Mouse (Mus musculus): ENCODE measurements around the gene B3gnt2. TPM values are rescaled to one million over a fixed set of nuclear protein-coding genes. Genes with fewer than 3 reads are reported as not detected.

Gene B3gnt2
- 2.6 and 2.9 TPM in 2 replicates for polyA plus RNA-seq (2016; fragmentation: Nextera tagmentation; extraction: Ambion mirVana)

- peaks cover 59% of the 10 kb centered on the region for H3K27me3 ChIP-seq (ENCODE audit: insufficient read depth, poor library complexity, severe bottlenecking)
- peak within 1 kb of the TSS; percentile 90 for H3K27ac ChIP-seq
- H3K9me3 ChIP-seq, result no peaks in the 10 kb centered on the region
- DNase-seq (ENCODE audit: low spot score), result peak; percentile 79
- H3K4me3 ChIP-seq, result peak within 1 kb of the TSS; percentile 83
- peaks cover 26% of the 10 kb centered on the region for H3K4me1 ChIP-seq
- 5% methylated on average over 41 of the region's 41 CpGs for WGBS
- H3K36me3 ChIP-seq, result no peaks in the 10 kb centered on the region
These were observed at the start of gene B3gnt2 for GRCm38 (mm10) chr11:22860335-22861227. TSS of gene B3gnt2 (minus strand) at chr11:22860961.

GRCm38 (mm10) chr11:22906453-22906865, 45.7 kb upstream of the B3gnt2 start:
- Histone ChIP-seq H3K27me3 (ENCODE audit: insufficient read depth, poor library complexity, severe bottlenecking) (no peaks in the 10 kb centered on the region), H3K27ac (no peak overlapping the region), H3K36me3 (no peaks in the 10 kb centered on the region)

GRCm38 (mm10) chr11:22902923-22903322, 42.2 kb upstream of the B3gnt2 start:
- no peak for DNase-seq (ENCODE audit: low spot score)
- Histone ChIP-seq H3K4me3 (no peak overlapping the region), H3K27me3 (ENCODE audit: insufficient read depth, poor library complexity, severe bottlenecking) (no peaks in the 10 kb centered on the region), H3K27ac (no peak overlapping the region), H3K9me3 (no peaks in the 10 kb centered on the region), H3K36me3 (peaks cover 7% of the 10 kb centered on the region), H3K4me1 (peaks cover 4% of the 10 kb centered on the region)
- WGBS, result 79% methylated on average over 2 of the region's 2 CpGs

More at GRCm38 (mm10) chr11:22906453-22906865, 45.7 kb upstream of the B3gnt2 start:
- Histone ChIP-seq H3K4me3 (no peak overlapping the region), H3K9me3 (no peaks in the 10 kb centered on the region), H3K4me1 (peaks cover 4% of the 10 kb centered on the region)
- no peak for DNase-seq (ENCODE audit: low spot score)

- WGBS, result 83% methylated on average over 3 of the region's 3 CpGs
- DNase-seq (ENCODE audit: low spot score), result no peak
- Histone ChIP-seq H3K4me1 (no peaks in the 10 kb centered on the region), H3K27me3 (ENCODE audit: insufficient read depth, poor library complexity, severe bottlenecking) (no peaks in the 10 kb centered on the region), H3K27ac (no peak overlapping the region), H3K4me3 (no peak overlapping the region), H3K9me3 (no peaks in the 10 kb centered on the region), H3K36me3 (peaks cover 7% of the 10 kb centered on the region)
These were observed 39.3 kb upstream of the B3gnt2 start for GRCm38 (mm10) chr11:22900041-22900440.

- 92% methylated on average over 4 of the region's 4 CpGs for WGBS
- H3K27ac ChIP-seq, result no peak overlapping the region
- peaks cover 7% of the 10 kb centered on the region for H3K36me3 ChIP-seq
- H3K27me3 ChIP-seq (ENCODE audit: insufficient read depth, poor library complexity, severe bottlenecking), result no peaks in the 10 kb centered on the region
- H3K4me1 ChIP-seq, result no peaks in the 10 kb centered on the region
- H3K9me3 ChIP-seq, result no peaks in the 10 kb centered on the region
- no peak overlapping the region for H3K4me3 ChIP-seq
- no peak for DNase-seq (ENCODE audit: low spot score)
These were observed 36.9 kb upstream of the B3gnt2 start for GRCm38 (mm10) chr11:22897642-22898041.

- H3K27me3 ChIP-seq (ENCODE audit: insufficient read depth, poor library complexity, severe bottlenecking), result no peaks in the 10 kb centered on the region
- H3K36me3 ChIP-seq, result peaks cover 7% of the 10 kb centered on the region
- H3K9me3 ChIP-seq, result no peaks in the 10 kb centered on the region
- H3K4me3 ChIP-seq, result no peak overlapping the region
- DNase-seq (ENCODE audit: low spot score), result no peak
- 86% methylated on average over 4 of the region's 4 CpGs for WGBS
- no peak overlapping the region for H3K27ac ChIP-seq
- no peaks in the 10 kb centered on the region for H3K4me1 ChIP-seq
These were observed 36.4 kb upstream of the B3gnt2 start for GRCm38 (mm10) chr11:22897127-22897526.

GRCm38 (mm10) chr11:22893075-22893474, 32.3 kb upstream of the B3gnt2 start:
- no peak overlapping the region for H3K27ac ChIP-seq
- H3K4me3 ChIP-seq, result no peak overlapping the region
- no peaks in the 10 kb centered on the region for H3K27me3 ChIP-seq (ENCODE audit: insufficient read depth, poor library complexity, severe bottlenecking)
- DNase-seq (ENCODE audit: low spot score), result no peak
- no peaks in the 10 kb centered on the region for H3K9me3 ChIP-seq
- WGBS, result 72% methylated on average over 3 of the region's 3 CpGs
- no peaks in the 10 kb centered on the region for H3K36me3 ChIP-seq
- H3K4me1 ChIP-seq, result no peaks in the 10 kb centered on the region; the same call in 1 of the 2 replicates

- H3K27ac ChIP-seq, result no peak overlapping the region
- no peak overlapping the region for H3K4me3 ChIP-seq
- no peaks in the 10 kb centered on the region for H3K27me3 ChIP-seq (ENCODE audit: insufficient read depth, poor library complexity, severe bottlenecking)
- H3K4me1 ChIP-seq, result no peaks in the 10 kb centered on the region; the same call in 1 of the 2 replicates
- no peaks in the 10 kb centered on the region for H3K36me3 ChIP-seq
- DNase-seq (ENCODE audit: low spot score), result no peak
- no peaks in the 10 kb centered on the region for H3K9me3 ChIP-seq
- WGBS, result 78% methylated on average over 6 of the region's 6 CpGs
These were observed 31.7 kb upstream of the B3gnt2 start for GRCm38 (mm10) chr11:22892466-22892865.

DNA sequence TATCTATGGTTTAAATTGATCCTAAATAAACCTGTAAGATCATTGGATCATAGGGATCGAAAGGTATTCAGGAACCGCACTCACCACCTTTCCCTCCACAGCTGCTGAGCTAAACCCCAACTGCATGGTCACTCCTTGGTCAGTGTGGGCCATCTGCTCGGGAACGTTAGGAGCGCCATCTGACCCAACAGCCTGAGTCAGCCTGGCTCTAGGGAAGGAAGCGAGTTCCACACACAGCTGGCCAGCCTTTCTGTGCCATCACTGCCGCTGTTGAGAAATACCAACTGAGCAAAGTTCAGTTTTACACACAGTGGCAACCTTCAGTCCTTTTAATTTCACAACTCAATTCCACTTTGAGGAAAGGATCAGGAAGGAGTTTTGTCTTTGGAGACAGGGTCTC, 31.1 kb upstream of the B3gnt2 start:
- Histone ChIP-seq H3K36me3 (no peaks in the 10 kb centered on the region), H3K9me3 (no peaks in the 10 kb centered on the region), H3K4me1 (no peaks in the 10 kb centered on the region; the same call in 1 of the 2 replicates), H3K4me3 (no peak overlapping the region), H3K27ac (no peak overlapping the region), H3K27me3 (ENCODE audit: insufficient read depth, poor library complexity, severe bottlenecking) (no peaks in the 10 kb centered on the region)
- WGBS, result 88% methylated on average over 7 of the region's 7 CpGs
- DNase-seq (ENCODE audit: low spot score), result no peak

GRCm38 (mm10) chr11:22891242-22891641, 30.5 kb upstream of the B3gnt2 start:
- Histone ChIP-seq H3K4me3 (no peak overlapping the region), H3K9me3 (no peaks in the 10 kb centered on the region), H3K36me3 (no peaks in the 10 kb centered on the region), H3K4me1 (no peaks in the 10 kb centered on the region; the same call in 1 of the 2 replicates), H3K27me3 (ENCODE audit: insufficient read depth, poor library complexity, severe bottlenecking) (no peaks in the 10 kb centered on the region), H3K27ac (no peak overlapping the region)
- WGBS, result 84% methylated on average over 9 of the region's 9 CpGs
- DNase-seq (ENCODE audit: low spot score), result no peak

GRCm38 (mm10) chr11:22889224-22889623, 28.5 kb upstream of the B3gnt2 start:
- H3K9me3 ChIP-seq, result no peaks in the 10 kb centered on the region
- H3K36me3 ChIP-seq, result no peaks in the 10 kb centered on the region
- WGBS, result 88% methylated on average over 3 of the region's 3 CpGs
- no peaks in the 10 kb centered on the region for H3K27me3 ChIP-seq (ENCODE audit: insufficient read depth, poor library complexity, severe bottlenecking)
- no peaks in the 10 kb centered on the region; the same call in 1 of the 2 replicates for H3K4me1 ChIP-seq
- H3K4me3 ChIP-seq, result no peak overlapping the region
- no peak for DNase-seq (ENCODE audit: low spot score)
- no peak overlapping the region for H3K27ac ChIP-seq

DNA sequence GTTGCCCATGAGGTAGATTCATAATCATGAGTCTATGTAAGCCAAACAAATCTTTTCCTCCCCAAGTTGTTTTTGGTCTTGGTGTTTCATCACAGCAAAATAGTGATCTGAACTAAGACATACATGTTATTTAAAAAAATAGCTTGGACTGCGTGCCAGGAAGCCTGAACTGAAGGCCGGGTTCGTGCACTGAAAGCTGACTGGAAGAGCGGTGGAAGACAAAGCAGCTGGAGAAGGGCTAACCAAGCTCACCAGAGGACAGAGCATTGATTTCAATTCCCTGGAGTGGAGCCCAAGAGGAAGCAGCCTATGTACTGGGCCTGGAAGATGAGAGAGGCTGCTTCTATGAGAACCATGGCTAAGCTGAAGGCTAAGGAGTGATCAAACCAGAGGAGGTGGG, 26.2 kb upstream of the B3gnt2 start:
- H3K27ac ChIP-seq, result no peak overlapping the region
- no peak overlapping the region for H3K4me3 ChIP-seq
- H3K4me1 ChIP-seq, result no peaks in the 10 kb centered on the region; the same call in 1 of the 2 replicates
- WGBS, result 95% methylated on average over 4 of the region's 4 CpGs
- no peaks in the 10 kb centered on the region for H3K9me3 ChIP-seq
- no peak for DNase-seq (ENCODE audit: low spot score)
- no peaks in the 10 kb centered on the region for H3K36me3 ChIP-seq
- no peaks in the 10 kb centered on the region for H3K27me3 ChIP-seq (ENCODE audit: insufficient read depth, poor library complexity, severe bottlenecking)

GRCm38 (mm10) chr11:22885350-22885749, 24.6 kb upstream of the B3gnt2 start:
- Histone ChIP-seq H3K27me3 (ENCODE audit: insufficient read depth, poor library complexity, severe bottlenecking) (no peaks in the 10 kb centered on the region), H3K27ac (no peak overlapping the region), H3K36me3 (no peaks in the 10 kb centered on the region), H3K4me3 (no peak overlapping the region), H3K9me3 (no peaks in the 10 kb centered on the region), H3K4me1 (no peaks in the 10 kb centered on the region; the same call in 1 of the 2 replicates)
- 84% methylated on average over 1 of the region's 1 CpGs for WGBS
- DNase-seq (ENCODE audit: low spot score), result no peak

All from heart, embryonic 10.5 days (tissue).